Mouse (Mus musculus) heart, embryonic 10.5 days (tissue): ENCODE measurements around the gene D930048N14Rik. TPM values are rescaled to one million over a fixed set of nuclear protein-coding genes. Genes with fewer than 3 reads are reported as not detected.

Experiments used
- DNase-seq: peaks from one replicate; pipeline ENCODE4 v3.0.0-alpha.2; 2017; ENCODE audit warnings: low spot score
- H3K27ac ChIP-seq: fragments of 300-500 bp; sonication (generic); 2 replicates; pipeline ENCODE4 v1.5.1; 2016; ENCODE audit warnings: mild to moderate bottlenecking
- H3K27me3 ChIP-seq: fragments of 300-500 bp; sonication (generic); 2 replicates; pipeline ENCODE4 v1.6.1; 2016; ENCODE audit warnings: mild to moderate bottlenecking; ENCODE audit not compliant: poor library complexity, insufficient read depth, severe bottlenecking
- H3K36me3 ChIP-seq: fragments of 300-500 bp; sonication (generic); 2 replicates; pipeline ENCODE4 v1.6.1; 2016; ENCODE audit warnings: mild to moderate bottlenecking, moderate library complexity
- H3K4me1 ChIP-seq: fragments of 300-500 bp; sonication (generic); 2 replicates; pipeline ENCODE4 v1.6.1; 2016; ENCODE audit warnings: mild to moderate bottlenecking
- H3K4me3 ChIP-seq: fragments of 300-500 bp; sonication (generic); 2 replicates; pipeline ENCODE4 v1.5.1; 2016; ENCODE audit warnings: mild to moderate bottlenecking, moderate library complexity
- H3K9me3 ChIP-seq: fragments of 300-500 bp; sonication (generic); 2 replicates; pipeline ENCODE4 v1.6.1; 2016; ENCODE audit warnings: mild to moderate bottlenecking, moderate library complexity
- WGBS: fragments of 180-500 bp; shearing (Covaris S2); methylation state at CpG from one replicate; pipeline ENCODE4 v1.1.7; 2016; 5-methylcytosine and 5-hydroxymethylcytosine counted together
- polyA plus RNA-seq: library from polyadenylated mRNA; unstranded; fragments of >200 nt; fragmentation: Nextera tagmentation; extraction: Ambion mirVana; gene quantifications from 2 replicates; pipeline ENCODE4 v1.2.1, GENCODE M21; 2016

D930048N14Rik gene
- polyA plus RNA-seq, 1 experiment from 2014 or later, result 1.6 TPM

GRCm38 (mm10) chr11:51694984-51695383 lies 44.2 kb downstream of the D930048N14Rik start:
- Histone ChIP-seq H3K4me1 (no peaks in the 10 kb centered on the region), H3K27ac (no peak overlapping the region), H3K27me3 (no peaks in the 10 kb centered on the region), H3K36me3 (peaks cover 56% of the 10 kb centered on the region), H3K4me3 (no peak overlapping the region), H3K9me3 (no peaks in the 10 kb centered on the region)
- DNase-seq, result peak; percentile 9
- WGBS, result 93% methylated on average over 3 of the region's 3 CpGs

GRCm38 (mm10) chr11:51702831-51703230 lies 52.1 kb downstream of the D930048N14Rik start:
- DNase-seq, result no peak
- 82% methylated on average over 3 of the region's 3 CpGs for WGBS
- Histone ChIP-seq H3K36me3 (peaks cover 94% of the 10 kb centered on the region), H3K27ac (no peak overlapping the region), H3K4me1 (no peaks in the 10 kb centered on the region), H3K27me3 (no peaks in the 10 kb centered on the region), H3K4me3 (no peak overlapping the region), H3K9me3 (no peaks in the 10 kb centered on the region)

GRCm38 (mm10) chr11:51703379-51703998 lies 52.7 kb downstream of the D930048N14Rik start:
- no peak overlapping the region for H3K4me3 ChIP-seq
- H3K9me3 ChIP-seq, result no peaks in the 10 kb centered on the region
- H3K4me1 ChIP-seq, result no peaks in the 10 kb centered on the region
- H3K27ac ChIP-seq, result no peak overlapping the region
- peaks cover 93% of the 10 kb centered on the region for H3K36me3 ChIP-seq
- 65% methylated on average over 10 of the region's 10 CpGs for WGBS
- no peaks in the 10 kb centered on the region for H3K27me3 ChIP-seq
- no peak for DNase-seq

GRCm38 (mm10) chr11:51706451-51706850 lies 55.7 kb downstream of the D930048N14Rik start:
- no peaks in the 10 kb centered on the region for H3K9me3 ChIP-seq
- H3K4me1 ChIP-seq, result no peaks in the 10 kb centered on the region
- 90% methylated on average over 10 of the region's 10 CpGs for WGBS
- DNase-seq, result no peak
- peaks cover 88% of the 10 kb centered on the region for H3K36me3 ChIP-seq
- no peak overlapping the region for H3K4me3 ChIP-seq
- H3K27ac ChIP-seq, result no peak overlapping the region
- no peaks in the 10 kb centered on the region for H3K27me3 ChIP-seq

GRCm38 (mm10) chr11:51707080-51707479 lies 56.3 kb downstream of the D930048N14Rik start:
- Histone ChIP-seq H3K4me3 (no peak overlapping the region), H3K9me3 (no peaks in the 10 kb centered on the region), H3K27ac (no peak overlapping the region), H3K27me3 (no peaks in the 10 kb centered on the region), H3K36me3 (peaks cover 89% of the 10 kb centered on the region), H3K4me1 (no peaks in the 10 kb centered on the region)
- WGBS, result 73% methylated on average over 13 of the region's 13 CpGs
- peak; percentile 78 for DNase-seq

Other genes with a start within 250 kb of the D930048N14Rik start
- gene Phykpl, start 66.2 kb upstream of the D930048N14Rik start, polyA plus RNA-seq, result 18.1 and 18.2 TPM in 2 replicates
- 341 and 617 TPM in 2 replicates for gene Hnrnpab, start 44.1 kb upstream of the D930048N14Rik start, polyA plus RNA-seq
- 154 and 210 TPM in 2 replicates for gene Nhp2, start 31.2 kb upstream of the D930048N14Rik start, polyA plus RNA-seq
- gene Rmnd5b, start 15.1 kb upstream of the D930048N14Rik start, polyA plus RNA-seq, result 34.3 and 37.9 TPM in 2 replicates
- gene N4bp3, start 112 bp upstream of the D930048N14Rik start, polyA plus RNA-seq, result 6.9 and 12.0 TPM in 2 replicates
- gene 0610009B22Rik, start 37.9 kb downstream of the D930048N14Rik start, polyA plus RNA-seq, result 61.4 and 67.7 TPM in 2 replicates
- 14.3 and 15.0 TPM in 2 replicates for gene Sec24a, start 112.7 kb downstream of the D930048N14Rik start, polyA plus RNA-seq
- 125 and 134 TPM in 2 replicates for gene Sar1b, start 112.7 kb downstream of the D930048N14Rik start, polyA plus RNA-seq
- gene Jade2, start 206.7 kb downstream of the D930048N14Rik start, polyA plus RNA-seq, result 0.73 and 0.82 TPM in 2 replicates